Mouse (Mus musculus) gastrocnemius, postnatal 36 days (tissue): ENCODE measurements at regions not wholly inside any gene's neighbourhood (a gene's known extent, or its start where the extent isn't known, plus 50 kb on each side); places are given as distances from the start of the nearest gene placed in this dataset.

Experiments used
- DNase-seq, 2 experiments: peaks; one replicate each; pipeline ENCODE4 v3.0.0; 2022
- intact Hi-C: fragments of 180-260 bp; cut with DNase I; formaldehyde crosslinking; loops from one replicate; pipeline ENCODE4 v1.15.1; 2025

DNA sequence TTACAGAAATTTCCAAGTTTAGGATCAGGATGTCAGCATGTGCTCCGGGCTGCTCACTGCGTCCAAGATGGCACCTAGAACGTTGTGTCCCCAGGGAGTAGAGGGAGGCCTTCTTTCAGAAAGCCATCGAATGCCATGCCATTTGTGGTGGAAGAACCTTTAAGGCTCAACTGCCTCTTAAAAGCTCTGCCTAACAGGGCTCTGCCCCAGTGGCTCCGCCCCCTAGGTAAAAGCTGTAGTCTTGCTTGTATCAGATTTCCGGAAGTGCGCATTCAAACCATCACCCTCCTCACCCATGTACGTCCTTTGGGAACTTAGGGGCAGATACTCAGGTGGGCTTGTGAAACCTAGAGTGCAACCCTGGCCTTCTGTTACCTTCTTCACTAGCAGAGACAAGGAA, 54.0 kb upstream of the Psmd7 start:
- no peak for DNase-seq
- intact Hi-C loops, result no loop called here

DNA sequence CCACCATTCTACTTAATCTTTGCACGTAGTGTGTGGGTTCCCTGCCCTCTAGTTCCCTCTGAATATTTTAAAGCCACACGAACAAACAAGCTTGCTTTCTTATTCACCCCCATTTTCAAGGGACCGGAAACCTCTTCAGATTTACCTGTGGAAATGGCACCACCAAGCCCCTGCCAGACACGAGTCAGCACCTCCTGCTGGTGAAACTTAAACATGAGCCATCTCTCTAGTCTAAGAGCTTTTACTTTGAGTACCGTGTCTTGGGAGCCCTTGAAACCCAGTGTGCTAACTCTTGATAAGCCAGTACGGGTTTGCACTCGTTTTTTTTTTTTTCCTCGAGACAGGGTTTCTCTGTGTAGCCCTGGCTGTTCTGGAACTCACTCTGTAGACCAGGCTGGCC, 59.7 kb upstream of the Psmd7 start:
- intact Hi-C loops, result no loop called here
- no peak for DNase-seq

DNA sequence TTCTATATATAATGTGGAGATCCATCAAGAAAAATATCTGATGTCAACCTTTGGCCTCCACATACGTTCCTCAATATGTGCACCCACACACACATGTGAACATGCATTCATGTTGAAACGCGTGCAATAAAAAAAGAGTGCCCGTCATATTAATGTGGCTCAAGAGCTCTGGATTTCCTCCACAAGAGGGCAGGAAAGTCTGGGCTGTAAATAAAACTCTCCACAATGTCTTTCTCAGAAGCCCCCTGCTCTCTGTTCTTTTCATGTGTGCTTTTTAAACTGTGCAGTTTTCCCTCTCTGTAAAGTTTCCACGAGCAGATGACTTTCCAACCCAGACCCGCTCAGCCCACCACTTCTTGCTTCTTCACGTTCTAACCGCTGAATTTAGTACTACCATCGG, 62.0 kb upstream of the Psmd7 start:
- DNase-seq, result no peak
- intact Hi-C loops, result no loop called here

DNA sequence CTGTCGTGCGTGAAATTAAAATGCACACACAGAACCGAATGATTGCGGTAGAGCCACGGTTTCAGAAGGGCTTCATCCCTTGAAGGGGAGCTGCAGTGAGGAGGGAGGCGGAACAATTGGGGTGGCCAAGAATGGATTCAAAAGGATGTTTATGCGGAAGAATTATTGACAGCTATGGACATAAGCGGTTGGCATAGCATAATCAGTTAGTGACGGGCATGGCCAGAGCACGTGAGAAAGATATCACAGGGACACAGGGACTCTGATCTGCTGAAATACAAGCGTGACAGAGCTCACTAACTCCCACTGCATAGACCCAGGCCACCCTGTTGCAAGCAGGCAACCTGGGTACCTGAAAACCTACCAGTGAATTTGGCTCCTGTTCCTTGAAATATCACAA, 63.2 kb upstream of the Psmd7 start:
- intact Hi-C loops, result no loop called here
- no peak for DNase-seq

DNA sequence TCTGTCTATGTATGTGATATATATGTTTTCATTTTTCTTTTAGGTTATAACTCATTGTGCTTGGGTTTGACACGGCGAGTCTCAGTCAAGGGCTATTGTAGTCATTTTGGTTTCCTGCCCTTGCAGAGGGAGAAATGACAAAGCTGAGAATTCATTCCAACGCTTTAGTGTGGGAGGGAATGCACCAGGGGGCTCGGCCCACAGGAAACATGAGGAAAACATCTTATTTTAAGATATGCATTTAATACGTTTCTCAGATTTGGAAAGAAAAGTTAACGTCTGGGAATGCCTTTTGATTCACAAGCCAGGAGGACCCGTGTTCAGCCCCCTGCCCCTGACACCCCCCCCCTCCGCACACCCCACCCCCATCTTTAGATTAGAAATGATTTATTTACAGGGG, 64.0 kb upstream of the Psmd7 start:
- no peak for DNase-seq
- intact Hi-C loops, result no loop called here

DNA sequence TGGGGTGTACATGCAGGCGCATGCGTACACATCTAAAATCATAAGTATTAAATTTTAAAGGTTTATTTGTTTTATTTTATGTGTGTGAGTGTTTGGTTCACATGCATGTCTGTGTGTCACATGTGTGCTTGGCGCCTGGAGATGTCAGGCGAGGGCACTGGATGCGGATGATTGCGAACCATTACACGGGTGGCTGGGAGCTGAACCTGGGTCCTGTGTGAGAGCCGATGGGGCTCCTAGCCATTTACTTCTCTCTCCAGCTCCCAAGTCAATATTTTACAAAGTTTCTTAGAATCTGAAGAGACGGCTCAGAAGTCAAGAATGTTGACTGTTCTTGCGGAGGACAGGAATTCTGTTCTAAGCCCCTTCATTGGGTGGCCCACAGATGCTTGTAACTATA, 65.4 kb upstream of the Psmd7 start:
- DNase-seq, result no peak

DNA sequence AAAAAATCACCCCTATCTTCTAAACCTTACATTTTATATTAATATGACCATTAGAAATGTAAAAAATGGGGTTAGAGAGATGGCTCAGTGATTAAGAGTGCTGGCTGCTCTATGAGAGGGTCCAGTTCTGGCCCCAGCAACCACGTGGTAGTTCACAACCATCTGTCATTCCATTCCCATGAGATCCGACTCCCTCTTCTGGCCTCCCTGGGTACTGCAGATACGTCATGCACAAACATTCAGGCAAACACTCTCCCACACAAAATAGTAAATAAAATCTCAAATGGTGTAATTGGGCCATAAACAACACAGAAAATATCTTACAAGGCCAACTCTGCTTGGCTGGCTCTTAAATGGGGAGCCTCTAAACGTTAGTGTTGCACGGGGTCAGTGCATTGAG, 68.4 kb upstream of the Psmd7 start:
- no peak for DNase-seq
- intact Hi-C loops, result no loop called here

More for the DNA sequence above, 65.4 kb upstream of the Psmd7 start:
- intact Hi-C loops, result no loop called here

DNA sequence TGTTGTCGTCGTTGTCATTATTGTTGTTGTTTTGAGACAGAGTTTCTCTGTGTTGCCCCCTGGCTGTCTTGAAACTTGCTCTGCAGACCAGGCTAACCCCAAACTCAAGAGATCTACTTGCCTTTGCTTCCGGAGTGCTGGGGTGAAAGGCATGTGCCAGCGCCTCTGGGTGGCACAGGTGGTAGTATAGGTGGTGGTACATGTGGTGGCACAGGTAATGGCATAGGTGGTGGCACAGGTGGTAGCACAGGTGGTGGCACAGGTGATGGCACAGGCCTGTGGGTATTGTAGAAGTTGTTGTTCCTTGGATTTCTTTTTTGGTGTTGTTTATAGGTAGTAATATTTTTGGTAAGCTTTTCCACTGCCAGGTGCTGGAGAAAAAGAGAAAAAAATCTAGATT, 69.5 kb upstream of the Psmd7 start:
- intact Hi-C loops, result no loop called here
- DNase-seq, result no peak

DNA sequence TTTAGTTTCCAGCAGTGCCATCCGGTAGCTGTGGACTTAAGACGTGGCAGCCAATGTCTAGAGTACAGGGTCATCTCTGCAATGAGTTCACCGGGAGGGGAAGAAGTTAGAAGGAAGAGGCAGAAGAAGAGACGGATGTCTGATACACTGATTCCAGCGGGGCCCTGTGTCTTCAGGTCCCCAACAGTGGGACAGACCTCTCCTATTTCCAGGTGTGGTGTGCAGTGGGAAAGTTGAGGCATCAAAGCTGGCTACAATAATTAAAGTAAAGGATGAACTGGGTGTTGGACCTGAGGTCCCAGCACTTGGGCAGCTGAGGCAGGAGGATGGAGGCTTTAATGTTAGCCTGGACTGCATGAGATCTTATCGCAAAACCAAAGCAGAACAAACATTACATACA, 70.1 kb upstream of the Psmd7 start:
- intact Hi-C loops, result no loop called here
- DNase-seq, result no peak

DNA sequence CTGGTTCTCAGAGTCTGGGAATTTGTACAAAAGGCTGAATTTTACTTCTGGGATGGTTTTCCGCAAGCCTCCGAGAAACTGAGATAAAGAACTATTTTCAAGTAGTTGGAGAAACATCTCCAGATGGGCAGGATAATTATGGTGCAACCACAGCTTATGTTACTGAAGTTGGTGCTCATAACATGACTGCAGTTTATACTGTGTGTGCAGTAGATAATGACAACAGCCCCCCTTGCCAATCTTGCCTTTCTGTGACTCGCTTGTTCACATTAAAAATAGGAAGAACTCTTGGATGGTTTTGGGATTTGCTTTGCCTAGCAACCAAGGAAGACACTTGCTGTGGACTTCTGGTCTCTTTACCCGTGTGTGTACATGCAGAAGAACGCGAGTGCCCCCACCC, 72.4 kb upstream of the Psmd7 start:
- intact Hi-C loops, result no loop called here
- no peak for DNase-seq

DNA sequence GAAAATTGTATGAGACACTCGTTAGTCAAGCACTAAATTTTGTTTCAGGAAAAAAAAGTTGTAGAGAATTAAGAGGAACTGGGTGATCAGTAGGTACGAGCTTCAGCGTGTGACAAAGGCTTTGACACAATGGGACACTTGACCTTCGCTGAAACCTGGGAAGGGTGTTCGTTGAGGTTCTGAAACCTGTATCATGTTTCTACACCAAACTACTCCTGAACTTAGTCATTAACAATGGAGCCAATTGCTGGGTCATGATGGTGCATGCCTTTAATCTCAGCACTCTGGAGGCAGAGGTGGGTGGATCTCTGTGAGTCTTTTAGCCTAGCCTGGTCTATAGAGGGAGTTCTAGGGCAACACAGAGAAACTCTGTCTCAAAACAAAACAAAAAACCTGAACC, 81.3 kb upstream of the Psmd7 start:
- no peak for DNase-seq
- intact Hi-C loops, result no loop called here

DNA sequence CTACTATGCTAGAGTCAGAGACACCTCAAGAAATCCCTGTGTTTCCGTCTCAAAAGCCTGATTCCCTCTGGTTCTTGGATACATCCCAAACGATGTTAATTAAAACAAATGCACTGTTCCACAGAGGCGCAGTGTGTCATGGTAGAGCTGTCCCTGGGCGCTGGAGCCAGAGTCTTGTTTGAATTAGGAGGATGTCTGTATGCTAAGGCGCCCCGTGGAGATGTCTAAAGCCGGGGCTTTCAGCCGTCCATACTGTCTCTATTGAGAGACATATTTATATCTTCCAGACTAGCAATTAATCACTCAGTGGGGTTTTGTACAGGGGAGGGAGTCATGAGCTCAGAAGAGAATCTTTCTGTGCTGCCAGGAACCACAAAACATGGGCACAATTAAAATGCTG, 83.2 kb upstream of the Psmd7 start:
- no peak for DNase-seq
- intact Hi-C loops, result no loop called here

DNA sequence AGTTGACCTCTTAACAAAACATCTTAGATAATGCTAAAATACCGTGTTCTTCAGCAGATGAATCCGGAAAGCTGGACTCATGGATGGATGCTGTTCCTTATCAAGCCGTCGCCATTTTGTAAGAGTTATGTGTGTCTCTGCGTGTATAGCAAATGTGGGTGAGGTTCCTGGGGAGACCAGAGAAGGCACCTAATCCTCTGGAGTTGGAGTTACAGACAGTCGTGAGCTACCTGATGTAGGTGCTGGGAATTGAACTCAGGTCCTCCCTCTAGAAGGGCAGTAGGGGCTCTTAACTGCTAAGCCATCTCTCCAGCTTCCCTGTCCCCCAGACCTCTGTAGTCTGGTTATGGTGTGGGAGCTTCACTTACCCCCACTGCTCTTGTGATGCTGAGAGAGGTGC, 84.4 kb upstream of the Psmd7 start:
- intact Hi-C loops, result no loop called here
- no peak for DNase-seq

DNA sequence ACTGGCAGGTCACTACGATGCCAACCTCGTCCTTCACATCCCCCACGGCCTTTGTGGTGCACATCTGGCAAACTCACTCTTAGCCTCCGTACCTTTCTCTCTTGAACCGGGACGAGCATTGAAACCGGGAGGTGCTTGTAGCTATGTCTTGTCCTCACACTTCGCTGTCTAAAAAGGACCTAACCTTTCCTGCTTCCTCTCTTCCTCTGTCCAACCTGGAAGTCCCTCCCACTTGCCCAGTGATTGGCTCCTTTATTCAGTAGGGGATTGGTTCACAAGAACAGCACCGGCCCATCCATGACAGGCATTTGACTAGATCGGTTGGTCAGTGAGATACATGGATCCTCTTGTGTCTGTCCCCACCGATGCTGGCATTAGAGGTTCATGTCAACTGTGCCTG, 93.8 kb upstream of the Psmd7 start:
- no peak for DNase-seq
- intact Hi-C loops, result no loop called here

DNA sequence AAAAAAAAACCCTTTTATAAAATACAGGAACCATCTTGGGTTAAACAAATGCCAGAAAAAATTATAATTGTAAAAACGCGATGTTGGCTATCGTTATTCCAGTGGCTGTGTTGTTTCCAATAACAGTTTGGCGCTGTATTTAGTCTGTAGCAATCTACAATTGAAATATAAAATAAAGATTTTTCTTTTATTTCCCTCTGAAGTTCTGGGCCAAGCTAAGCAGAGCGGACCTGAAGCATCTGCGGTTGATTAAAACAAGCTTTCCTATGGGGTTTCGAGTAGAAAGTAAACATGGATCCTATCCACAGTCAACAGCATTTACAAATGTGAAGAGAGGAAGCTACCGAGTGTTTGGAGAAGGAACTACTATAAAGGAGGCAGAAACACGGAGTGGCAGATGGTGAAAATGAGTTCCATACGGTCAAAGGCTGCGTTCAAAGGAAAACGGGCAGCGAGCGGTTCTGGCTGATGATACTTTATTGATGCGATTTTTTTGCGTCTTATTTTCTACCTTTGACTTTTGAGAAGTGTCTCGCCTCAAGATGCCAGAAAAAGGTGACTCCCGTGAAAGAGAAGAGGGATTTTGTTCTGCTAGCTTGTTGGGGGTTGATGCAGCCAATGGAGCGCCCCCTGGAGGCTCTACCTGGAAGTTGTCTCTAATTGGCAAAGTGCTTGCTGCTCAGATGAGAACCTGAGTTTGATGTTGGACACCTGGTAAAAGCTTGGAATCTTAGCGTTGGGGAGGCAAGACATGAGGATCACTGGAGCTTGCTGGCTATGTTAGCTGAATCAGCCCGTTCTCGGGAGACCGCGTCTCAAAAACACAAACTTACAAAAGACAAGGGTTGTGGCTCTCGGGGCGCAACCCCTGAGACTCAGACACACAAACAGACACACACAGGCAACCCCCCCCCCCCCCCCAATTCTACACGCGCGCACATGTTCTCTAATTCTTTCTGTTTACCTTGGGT, 96.7 kb upstream of the Psmd7 start:
- peak; percentile 20 to 26 for DNase-seq
- intact Hi-C loops, result no loop called here

DNA sequence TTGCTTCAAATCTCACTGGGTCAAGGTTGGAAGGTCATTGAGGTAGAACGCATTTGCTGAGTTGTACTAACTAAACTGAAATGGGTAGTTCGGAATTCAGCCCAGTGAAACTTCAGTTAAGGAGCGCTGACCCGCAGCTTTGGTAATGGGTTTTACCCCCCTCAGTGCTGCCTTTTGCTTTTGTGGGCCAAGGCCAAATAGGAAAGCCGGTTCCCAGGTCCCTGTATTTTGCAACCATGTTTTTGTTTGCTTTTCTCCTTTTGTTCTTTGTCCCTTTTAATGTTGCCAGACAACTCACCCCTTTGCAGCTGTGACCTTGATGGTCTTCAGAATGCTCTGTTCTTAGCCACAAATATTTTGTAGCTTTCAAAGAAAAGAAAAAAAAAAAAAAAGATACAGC, 98.7 kb upstream of the Psmd7 start:
- intact Hi-C loops, result no loop called here
- no peak for DNase-seq

DNA sequence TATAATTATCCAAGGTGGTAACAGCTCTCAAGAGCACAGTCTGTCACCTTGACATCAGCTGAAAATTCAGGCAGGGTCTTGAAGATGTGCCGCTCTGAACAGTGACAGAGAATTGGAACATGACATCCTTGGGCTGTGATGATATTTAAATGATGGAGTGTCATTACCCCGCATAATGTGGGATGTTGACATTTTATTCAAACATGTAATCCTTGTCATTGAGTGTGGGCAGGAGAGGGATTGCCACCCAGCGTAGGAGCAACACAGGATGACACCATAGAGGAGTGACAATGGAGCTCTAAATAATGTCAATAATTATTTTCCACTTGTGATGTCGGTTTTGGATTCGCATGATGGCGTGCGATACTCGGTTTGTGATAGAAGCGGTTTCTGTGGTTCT, 99.3 kb upstream of the Psmd7 start:
- intact Hi-C loops, result no loop called here
- DNase-seq, result no peak

DNA sequence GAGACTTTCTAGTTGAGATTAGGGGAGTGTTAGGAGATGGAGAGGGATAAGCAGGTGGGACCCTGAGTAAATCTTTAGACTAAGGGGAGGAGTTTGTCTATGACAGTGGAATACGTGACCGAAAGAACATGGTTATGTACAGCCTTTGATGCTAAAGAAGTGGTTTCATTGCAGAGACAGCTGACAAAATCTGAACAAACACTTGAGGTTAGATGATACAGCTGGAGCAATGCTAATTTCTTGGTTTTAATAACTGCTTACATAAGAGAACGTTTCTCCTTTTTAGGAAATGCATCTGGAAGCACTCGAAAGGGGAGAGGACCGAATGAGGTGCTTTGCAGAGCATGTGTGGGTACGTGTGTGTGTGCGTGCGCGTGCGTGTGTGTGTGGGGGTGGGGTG, 100.8 kb upstream of the Psmd7 start:
- no peak for DNase-seq
- intact Hi-C loops, result no loop called here

DNA sequence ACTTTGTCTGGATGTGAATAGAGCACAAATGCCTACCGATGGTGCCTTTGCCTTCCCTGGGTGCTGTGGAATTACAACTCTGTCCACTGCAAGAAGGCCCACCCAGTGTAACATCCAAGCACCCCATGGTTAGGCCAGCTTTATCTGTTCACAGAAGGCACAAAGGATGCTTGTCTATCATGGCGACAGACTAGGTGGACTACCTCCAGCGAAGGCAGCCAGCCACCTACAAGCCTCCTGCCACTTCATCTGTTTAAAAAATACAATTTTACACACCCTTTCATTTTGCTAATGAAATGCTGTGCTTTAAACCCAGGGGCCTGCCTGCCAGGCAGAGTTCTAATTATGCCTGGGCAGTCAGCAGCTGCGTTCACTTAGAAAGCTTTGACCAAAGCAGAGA, 103.0 kb upstream of the Psmd7 start:
- intact Hi-C loops, result no loop called here
- DNase-seq, result no peak

DNA sequence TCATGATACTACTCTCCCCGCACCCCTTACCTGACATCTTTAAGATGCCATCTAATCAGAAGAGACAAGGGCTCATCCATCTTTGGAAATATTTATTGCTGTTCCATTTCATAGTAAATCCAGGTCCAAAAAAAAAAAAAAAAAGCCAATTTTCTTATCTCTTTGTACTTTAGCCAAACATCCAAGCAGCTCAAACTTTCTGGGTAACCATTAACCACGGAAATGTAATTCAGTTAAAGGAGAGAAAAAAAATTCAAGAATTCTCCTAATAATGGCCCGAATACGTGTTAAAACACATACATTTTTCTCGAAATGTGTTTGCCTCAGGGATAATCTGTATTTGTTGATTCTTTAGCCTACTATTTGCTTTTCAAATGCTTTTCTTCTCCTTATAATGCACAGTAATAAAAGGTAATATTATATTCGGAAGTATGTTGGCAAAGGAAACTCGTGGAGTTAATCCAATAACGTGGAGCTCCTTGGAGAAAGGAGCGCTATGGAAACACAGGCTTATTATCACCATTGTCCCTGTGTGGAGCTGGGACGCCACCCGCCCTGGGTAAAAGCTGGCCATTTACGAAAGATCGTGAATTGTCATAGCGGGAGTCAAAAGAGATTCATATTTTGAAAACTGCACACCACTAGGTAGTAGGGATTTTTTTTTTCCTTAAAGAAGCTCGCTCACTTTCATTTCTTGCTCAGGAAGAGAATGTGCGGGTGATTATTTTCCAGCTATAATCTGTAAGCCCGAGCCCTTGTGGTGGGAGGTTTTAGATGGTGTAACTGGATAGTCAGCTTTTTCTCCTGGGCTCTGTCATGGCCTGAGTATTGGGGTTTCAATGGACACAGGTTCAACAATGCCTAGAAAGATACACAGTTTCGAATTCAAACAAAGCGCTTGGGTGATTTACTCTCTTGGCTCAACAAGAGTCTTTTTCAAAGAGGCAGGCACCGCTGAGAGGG, 108.4 kb upstream of the Psmd7 start:
- intact Hi-C loops, result no loop called here
- no peak for DNase-seq

DNA sequence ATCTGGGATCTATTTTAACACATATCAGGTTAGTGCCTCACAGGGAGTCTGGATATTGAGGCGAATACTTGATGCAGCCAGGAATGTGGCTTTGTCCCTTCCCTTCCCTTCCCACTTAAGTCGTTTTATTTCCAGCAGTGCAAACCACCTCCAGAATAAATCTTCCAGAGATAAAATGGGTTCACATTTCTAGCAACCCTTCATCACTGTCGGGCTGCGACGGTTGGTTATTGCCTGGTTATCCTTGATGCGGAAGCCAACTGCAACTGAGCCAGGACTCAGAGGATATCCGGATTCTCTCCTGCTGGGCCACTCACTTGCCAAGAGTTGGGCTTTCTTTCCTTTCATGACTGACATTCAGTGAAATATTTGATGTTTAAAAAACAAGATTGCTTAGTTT, 111.0 kb upstream of the Psmd7 start:
- intact Hi-C loops, result no loop called here
- DNase-seq, result no peak

DNA sequence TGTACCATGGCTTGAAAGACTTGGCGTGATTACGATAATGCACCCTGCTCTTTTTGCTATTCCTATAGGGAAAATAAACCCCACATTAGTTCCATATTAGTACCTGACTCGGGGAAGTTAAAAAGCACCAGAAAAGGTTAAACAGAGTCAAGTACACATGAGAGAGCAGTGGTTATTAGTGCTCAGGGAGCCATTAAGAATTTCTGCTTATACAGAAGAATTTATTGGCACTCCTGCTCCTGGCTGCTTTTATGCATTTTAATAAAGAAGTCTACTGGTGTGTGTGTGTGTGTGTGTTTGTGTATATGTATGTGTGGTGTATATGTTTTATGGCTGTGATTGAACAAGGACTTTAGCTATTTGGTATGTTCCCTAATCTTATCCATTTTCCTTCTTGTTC, 111.5 kb upstream of the Psmd7 start:
- intact Hi-C loops, result no loop called here

More for the DNA sequence above, 111.5 kb upstream of the Psmd7 start:
- DNase-seq, result no peak
